Mouse (Mus musculus): ENCODE data around the gene Mapk11. TPM values are rescaled to one million over a fixed set of nuclear protein-coding genes. Genes with fewer than 3 reads are reported as not detected.

The Mapk11 gene
- total RNA-seq, 2 experiments from 2014 or later: 1.0 to 1.1 TPM

GRCm38 (mm10) chr15:89171526-89172051 lies 22.2 kb upstream of the Mapk11 start:
- Histone ChIP-seq H3K4me3 (no peak overlapping the region), H3K27ac (no peak overlapping the region)
- no peak for TF ChIP-seq CTCF (IDR thresholded peaks at IDR 0.05)
- intact Hi-C loops (cut with DNase I): no loop called here
- DNase-seq: no peak

DNA sequence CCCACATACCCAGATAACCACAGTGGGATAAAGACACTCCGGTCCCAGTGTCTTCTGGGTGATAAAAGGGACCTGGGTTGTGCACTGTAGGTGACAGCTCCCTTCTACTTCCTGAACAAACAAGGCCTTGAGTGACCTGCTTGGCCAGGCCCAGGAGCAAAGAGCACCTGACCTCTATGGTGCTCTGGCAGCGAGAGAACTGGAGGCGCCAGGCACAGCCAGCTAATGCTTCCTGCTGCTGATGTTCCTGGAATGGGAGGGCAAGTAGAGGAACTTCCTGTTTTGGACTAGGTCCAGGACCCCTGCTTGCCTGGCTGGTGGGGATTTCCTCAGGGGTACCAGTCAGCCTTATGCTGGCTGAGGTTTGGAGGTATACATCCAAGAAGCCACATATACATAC lies 20.7 kb upstream of the Mapk11 start:
- Histone ChIP-seq H3K27ac (peak overlapping the region; percentile 72), H3K4me3 (peak overlapping the region; percentile 42; the same call in 1 of the 2 replicates)
- DNase-seq: no peak
- intact Hi-C loops (cut with DNase I): no loop called here
- no peak for TF ChIP-seq CTCF (IDR thresholded peaks at IDR 0.05)

GRCm38 (mm10) chr15:89169431-89169830 lies 20.0 kb upstream of the Mapk11 start:
- intact Hi-C loops (cut with DNase I): no loop called here
- H3K27ac ChIP-seq: peak overlapping the region; percentile 72
- H3K4me3 ChIP-seq: peak overlapping the region; percentile 42
- DNase-seq: peak; percentile 85
- TF ChIP-seq CTCF (IDR thresholded peaks at IDR 0.05): no peak

GRCm38 (mm10) chr15:89168922-89169321 lies 19.5 kb upstream of the Mapk11 start:
- DNase-seq: no peak
- peak overlapping the region; percentile 72 for H3K27ac ChIP-seq
- intact Hi-C loops (cut with DNase I): no loop called here
- TF ChIP-seq CTCF (IDR thresholded peaks at IDR 0.05): no peak
- peak overlapping the region; percentile 42 for H3K4me3 ChIP-seq

DNA sequence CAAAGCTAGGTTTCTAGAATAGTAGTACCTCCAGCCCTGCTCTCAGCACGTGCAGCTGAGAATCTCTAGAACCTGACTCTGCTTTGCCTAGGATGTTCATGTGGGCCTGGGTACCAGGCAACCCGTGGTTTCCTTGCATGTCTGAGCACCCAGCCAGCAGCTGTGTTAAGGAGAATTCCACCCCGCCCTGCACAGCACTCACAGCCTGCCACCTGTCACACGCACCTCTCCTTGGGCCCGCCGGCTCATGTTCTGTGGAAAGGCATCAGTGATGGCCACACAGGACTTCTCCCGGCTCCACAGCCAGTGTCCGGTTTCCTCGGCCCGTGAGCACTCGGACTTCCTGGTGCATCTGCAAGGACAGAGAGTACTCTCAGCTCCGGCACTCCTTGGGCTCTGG lies 16.1 kb upstream of the Mapk11 start:
- Histone ChIP-seq H3K27ac (no peak overlapping the region), H3K4me3 (no peak overlapping the region)
- intact Hi-C loops (cut with DNase I): no loop called here
- no peak for TF ChIP-seq CTCF (IDR thresholded peaks at IDR 0.05)
- no peak for DNase-seq

- H3K27ac ChIP-seq: no peak overlapping the region
- no peak for TF ChIP-seq CTCF (IDR thresholded peaks at IDR 0.05)
- no peak for DNase-seq
- no peak overlapping the region for H3K4me3 ChIP-seq
- intact Hi-C loops (cut with DNase I): no loop called here
These were observed 12.0 kb upstream of the Mapk11 start for GRCm38 (mm10) chr15:89161397-89161796.

DNA sequence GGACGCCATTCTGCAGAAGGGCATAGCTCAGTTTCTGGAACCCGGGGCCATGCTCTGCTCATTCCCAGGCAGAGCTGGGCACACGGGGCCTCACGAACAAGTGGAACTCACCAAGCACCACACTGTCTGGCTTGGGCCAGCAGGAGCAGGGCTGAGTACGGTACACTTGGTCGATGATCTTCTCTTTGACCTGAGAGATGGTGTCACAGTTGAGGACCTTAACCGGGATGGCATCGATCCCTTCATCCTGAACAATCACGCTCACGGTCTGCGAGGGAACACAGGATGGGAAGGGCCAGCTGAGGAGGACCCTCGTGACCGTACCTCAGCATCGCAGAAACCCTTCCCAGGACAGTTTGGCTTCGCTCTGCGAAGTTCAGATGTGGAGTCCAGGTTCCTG lies 9.1 kb upstream of the Mapk11 start:
- DNase-seq: no peak
- no peak overlapping the region for H3K27ac ChIP-seq
- intact Hi-C loops (cut with DNase I): loop anchor here (5.0 kb wide), 1 partner anchor 39 kb away; the partner anchor contains the start of gene Dennd6b
- no peak overlapping the region for H3K4me3 ChIP-seq
- no peak for TF ChIP-seq CTCF (IDR thresholded peaks at IDR 0.05)

DNA sequence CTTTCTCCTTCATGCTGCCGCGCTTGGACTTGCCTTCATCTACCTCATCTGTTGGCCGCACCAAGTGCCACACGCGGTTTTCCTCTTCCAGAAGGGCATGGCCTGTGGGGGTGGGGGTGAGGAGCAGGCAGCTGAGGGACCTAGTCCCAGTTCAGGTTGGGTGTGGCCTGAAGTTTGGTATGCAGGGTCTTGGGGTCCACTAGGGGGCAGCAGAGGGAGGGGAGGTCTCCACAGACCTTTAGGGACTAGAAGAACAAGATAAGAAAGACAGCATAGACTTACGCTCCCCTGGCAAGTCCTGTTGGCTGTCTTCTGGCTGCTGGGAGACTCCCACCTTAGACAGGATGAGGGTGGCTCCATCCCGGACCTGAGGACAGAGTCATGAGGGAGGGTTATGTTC lies 8.5 kb upstream of the Mapk11 start:
- no peak overlapping the region for H3K27ac ChIP-seq
- intact Hi-C loops (cut with DNase I): loop anchor here (5.0 kb wide), 1 partner anchor 39 kb away; the partner anchor contains the start of gene Dennd6b
- TF ChIP-seq CTCF (IDR thresholded peaks at IDR 0.05): peak; percentile 84
- H3K4me3 ChIP-seq: no peak overlapping the region
- peak; percentile 80 for DNase-seq

DNA sequence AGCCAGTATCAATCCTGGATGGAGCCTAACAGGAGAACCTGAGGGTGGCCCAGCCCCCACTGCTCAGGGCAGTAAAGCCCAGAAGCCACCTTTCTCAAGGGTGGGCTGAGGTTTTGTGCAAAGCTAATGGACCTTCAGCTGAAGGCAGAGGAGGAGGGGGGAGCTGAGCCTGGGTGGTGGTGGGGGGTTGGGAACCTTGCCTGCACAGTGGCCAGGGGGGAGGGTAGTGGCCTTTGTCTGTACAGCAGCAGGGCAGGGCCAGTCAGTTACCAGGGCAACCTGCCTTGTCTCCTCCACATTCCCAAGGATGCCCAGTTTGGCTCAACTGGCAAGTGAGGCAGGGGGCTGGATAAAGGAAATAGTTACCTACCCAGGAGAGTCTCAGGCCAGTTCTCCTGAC lies 2.9 kb upstream of the Mapk11 start:
- H3K27ac ChIP-seq: no peak overlapping the region
- no peak for DNase-seq
- H3K4me3 ChIP-seq: no peak overlapping the region
- intact Hi-C loops (cut with DNase I): no loop called here
- TF ChIP-seq CTCF (IDR thresholded peaks at IDR 0.05): no peak

DNA sequence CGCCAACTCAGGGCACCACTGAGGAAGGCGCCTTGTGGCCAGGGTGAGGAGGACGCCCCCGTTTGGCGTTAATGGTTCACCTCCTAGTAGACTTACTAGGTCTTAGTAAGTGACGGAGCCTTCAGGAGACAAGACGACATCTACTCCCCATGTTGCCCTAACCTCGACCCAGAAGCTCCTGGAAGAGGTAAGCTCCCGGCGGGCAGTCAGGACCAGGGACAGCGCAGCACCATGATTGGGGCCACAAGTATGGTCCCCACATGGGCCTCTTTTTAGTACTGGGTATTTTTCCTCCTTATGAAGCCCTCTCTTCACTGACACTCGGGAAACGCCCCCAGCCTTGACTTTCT lies 588 bp upstream of the Mapk11 start:
- intact Hi-C loops (cut with DNase I): no loop called here
- DNase-seq: no peak
- Histone ChIP-seq H3K4me3 (peak overlapping the region; percentile 90), H3K27ac (peak overlapping the region; percentile 79; the same call in 1 of the 2 replicates)
- no peak for TF ChIP-seq CTCF (IDR thresholded peaks at IDR 0.05)

GRCm38 (mm10) chr15:89148496-89149270 lies 745 bp downstream of the Mapk11 start:
- intact Hi-C loops (cut with DNase I): no loop called here
- Histone ChIP-seq H3K27ac (peak overlapping the region; percentile 79), H3K4me3 (peak overlapping the region; percentile 90)
- no peak for DNase-seq
- TF ChIP-seq CTCF (IDR thresholded peaks at IDR 0.05): no peak

DNA sequence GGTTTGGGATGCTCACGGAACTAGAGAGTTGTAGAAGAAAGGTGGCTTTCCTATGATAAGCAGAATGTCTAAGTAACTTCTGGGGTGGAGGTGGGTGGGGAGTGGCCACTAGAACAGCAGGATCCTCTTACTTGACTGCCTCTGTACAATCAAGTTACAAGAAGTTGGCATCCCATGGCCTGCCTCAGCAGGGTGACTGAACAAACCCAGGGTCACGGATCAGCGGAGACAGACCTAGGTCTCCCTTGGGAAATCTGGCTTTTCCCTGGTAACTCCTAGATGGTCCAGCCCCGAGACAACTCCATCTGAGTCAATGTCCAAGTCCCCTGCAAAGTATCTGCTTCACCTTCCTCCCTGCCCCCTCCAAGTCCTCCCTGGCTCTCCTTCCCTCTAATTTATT lies 1.5 kb downstream of the Mapk11 start:
- DNase-seq: no peak
- Histone ChIP-seq H3K27ac (no peak overlapping the region), H3K4me3 (no peak overlapping the region)
- no peak for TF ChIP-seq CTCF (IDR thresholded peaks at IDR 0.05)
- intact Hi-C loops (cut with DNase I): no loop called here

DNA sequence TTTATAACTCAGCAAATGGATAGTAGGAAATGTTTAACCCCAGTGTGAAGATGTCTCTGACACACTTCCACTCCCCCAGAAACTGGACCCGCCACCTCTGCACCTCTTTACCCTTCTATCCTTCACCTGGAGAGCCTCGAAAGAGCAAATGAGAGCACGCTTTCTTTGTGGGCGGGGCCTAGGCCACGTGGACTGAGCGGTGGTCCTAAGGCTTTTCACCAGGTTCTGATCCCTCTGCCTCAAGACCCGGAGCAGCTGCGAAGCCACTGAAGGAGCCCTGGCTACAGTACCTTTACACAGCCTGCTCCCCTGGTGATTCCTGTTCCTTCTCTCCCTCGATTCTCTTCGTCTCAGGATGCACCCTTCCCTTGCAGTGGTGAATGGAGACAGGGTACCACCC lies 2.0 kb downstream of the Mapk11 start:
- intact Hi-C loops (cut with DNase I): no loop called here
- DNase-seq: no peak
- no peak for TF ChIP-seq CTCF (IDR thresholded peaks at IDR 0.05)
- H3K27ac ChIP-seq: no peak overlapping the region
- no peak overlapping the region for H3K4me3 ChIP-seq

- intact Hi-C loops (cut with DNase I): no loop called here
- no peak for TF ChIP-seq CTCF (IDR thresholded peaks at IDR 0.05)
These were observed 2.4 kb downstream of the Mapk11 start for GRCm38 (mm10) chr15:89147024-89147423.

More at GRCm38 (mm10) chr15:89147024-89147423, 2.4 kb downstream of the Mapk11 start:
- Histone ChIP-seq H3K4me3 (peak overlapping the region; percentile 33; the same call in 1 of the 2 replicates), H3K27ac (no peak overlapping the region)
- DNase-seq: no peak

Measured in gastrocnemius, adult 2 months (tissue).